Mouse (Mus musculus) embryo, embryonic 9.5 days (tissue): ENCODE results near the gene Mettl18.

Source experiments
- DNase-seq: peaks from one replicate; pipeline ENCODE4 v3.0.0-alpha.2; 2017; ENCODE audit errors: extremely low spot score

Gene Mettl18

DNA sequence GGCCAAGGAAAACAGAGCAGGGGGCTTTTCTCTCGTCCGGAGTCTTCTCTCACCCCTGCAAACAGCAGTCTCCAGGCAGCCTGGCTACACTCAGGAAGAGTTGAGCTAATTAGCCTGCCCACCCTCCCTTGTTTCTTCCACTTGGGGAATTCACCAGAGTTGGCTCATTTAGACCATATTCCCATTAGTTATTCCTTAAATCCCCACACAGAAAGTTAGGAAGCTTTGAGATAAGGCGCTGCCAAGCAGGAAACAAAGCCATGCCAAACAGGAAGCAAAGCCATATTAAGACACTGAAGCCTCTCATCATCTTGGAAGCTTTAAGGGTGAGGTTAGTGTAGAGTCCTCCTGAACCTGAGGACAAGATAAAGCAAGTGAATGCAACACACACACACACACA, 48.9 kb downstream of the Mettl18 start:
- no peak for DNase-seq
